Mouse (Mus musculus): Measurements from ENCODE around the gene Xrcc6. TPM values are rescaled to one million over a fixed set of nuclear protein-coding genes. Genes with fewer than 3 reads are reported as not detected.
A peak's percentile ranks its signal among the peaks of the same experiment; 100 is the strongest.

Gene Xrcc6
- polyA plus RNA-seq, 1 experiment from 2014 or later: 56.9 TPM

DNA sequence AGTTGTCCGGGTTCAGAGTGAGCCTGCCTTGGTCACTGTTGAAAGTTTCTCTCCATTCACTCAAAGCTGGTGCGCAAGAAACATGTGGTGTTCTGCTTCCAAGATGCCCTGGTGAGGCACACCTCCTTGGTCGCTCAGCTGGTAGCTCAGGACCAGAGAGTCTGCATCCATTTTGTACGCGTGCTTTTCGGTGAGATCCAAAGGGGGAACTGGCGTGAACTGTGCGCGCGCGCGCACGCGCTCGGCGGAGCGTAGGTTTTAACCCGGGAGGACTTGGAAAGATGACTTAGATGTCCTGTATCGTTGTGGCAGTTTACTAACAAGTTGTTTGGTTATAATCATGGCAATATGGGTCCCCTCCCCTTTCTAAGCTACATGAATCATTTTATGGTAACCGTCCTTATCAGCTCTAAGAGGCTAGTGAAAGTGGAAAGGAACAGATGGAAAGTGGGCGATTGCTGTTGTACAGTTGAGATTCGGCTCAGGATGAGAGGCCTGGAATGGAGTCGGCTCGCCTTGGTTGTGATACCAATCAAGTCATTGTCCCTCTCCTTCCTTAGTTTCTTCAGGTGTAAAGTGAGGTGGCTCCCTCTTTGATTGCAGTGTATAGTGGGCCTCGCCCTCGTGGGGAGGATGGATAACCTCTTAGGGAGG, 84.3 kb downstream of the Xrcc6 start:
- DNase-seq (ENCODE audit: low spot score) (no peak), ATAC-seq (no peak)
- Histone ChIP-seq H3K36me3 (ENCODE audit: control insufficient read depth, insufficient read depth, low read length) (no peaks in the 10 kb centered on the region), H3K27me3 (replicated peaks; ENCODE audit: control insufficient read depth, insufficient read depth, low read length) (peaks cover 9% of the 10 kb centered on the region), H3K9me3 (replicated peaks; ENCODE audit: control insufficient read depth, low read length) (no peaks in the 10 kb centered on the region), H3K4me3 (ENCODE audit: low read depth, low read length) (no peak overlapping the region), H3K4me2 (ENCODE audit: low read length) (no peak overlapping the region), H3K4me1 (ENCODE audit: control insufficient read depth, insufficient read depth, low read length) (no peaks in the 10 kb centered on the region), H3K27ac (ENCODE audit: low read depth, low read length) (no peak overlapping the region), H3K9ac (ENCODE audit: low read length) (no peak overlapping the region)
- WGBS: 91% methylated on average over 26 of the region's 26 CpGs

DNA sequence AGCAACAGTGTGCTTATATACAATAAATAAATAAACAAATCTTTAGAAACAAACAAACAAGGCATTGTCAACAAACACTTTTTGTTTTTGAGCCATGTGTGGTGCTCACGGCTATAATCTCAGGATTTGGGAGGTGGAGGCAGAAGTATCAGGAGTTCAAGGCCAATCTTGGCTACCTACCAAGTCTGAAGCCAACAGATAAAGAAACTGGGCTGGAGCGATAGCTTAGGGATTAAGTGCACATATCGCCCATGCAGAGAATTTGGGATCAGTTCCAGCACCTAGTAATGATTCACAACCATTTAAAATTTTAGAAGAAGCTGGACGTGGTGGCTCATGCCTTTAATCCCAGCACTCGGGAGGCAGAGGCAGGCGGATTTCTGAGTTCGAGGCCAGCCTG, 85.9 kb downstream of the Xrcc6 start:
- H3K9ac ChIP-seq (ENCODE audit: low read length): no peak overlapping the region
- no peak overlapping the region for H3K4me2 ChIP-seq (ENCODE audit: low read length)
- H3K4me3 ChIP-seq (ENCODE audit: low read depth, low read length): no peak overlapping the region
- no peaks in the 10 kb centered on the region for H3K36me3 ChIP-seq (ENCODE audit: control insufficient read depth, insufficient read depth, low read length)
- H3K27ac ChIP-seq (ENCODE audit: low read depth, low read length): no peak overlapping the region
- no peaks in the 10 kb centered on the region for H3K9me3 ChIP-seq (replicated peaks; ENCODE audit: control insufficient read depth, low read length)
- no peak for DNase-seq (ENCODE audit: low spot score)
- no peaks in the 10 kb centered on the region for H3K4me1 ChIP-seq (ENCODE audit: control insufficient read depth, insufficient read depth, low read length)
- WGBS: 88% methylated on average over 7 of the region's 7 CpGs
- H3K27me3 ChIP-seq (replicated peaks; ENCODE audit: control insufficient read depth, insufficient read depth, low read length): peaks cover 9% of the 10 kb centered on the region
- no peak for ATAC-seq

- no peaks in the 10 kb centered on the region for H3K4me1 ChIP-seq (ENCODE audit: control insufficient read depth, insufficient read depth, low read length)
- WGBS: 65% methylated on average over 10 of the region's 10 CpGs
- no peak overlapping the region for H3K4me2 ChIP-seq (ENCODE audit: low read length)
- H3K27me3 ChIP-seq (replicated peaks; ENCODE audit: control insufficient read depth, insufficient read depth, low read length): no peaks in the 10 kb centered on the region
- H3K36me3 ChIP-seq (ENCODE audit: control insufficient read depth, insufficient read depth, low read length): no peaks in the 10 kb centered on the region
- H3K27ac ChIP-seq (ENCODE audit: low read depth, low read length): no peak overlapping the region
- H3K9me3 ChIP-seq (replicated peaks; ENCODE audit: control insufficient read depth, low read length): no peaks in the 10 kb centered on the region
- H3K4me3 ChIP-seq (ENCODE audit: low read depth, low read length): no peak overlapping the region
- DNase-seq (ENCODE audit: low spot score): no peak
- ATAC-seq: no peak
- no peak overlapping the region for H3K9ac ChIP-seq (ENCODE audit: low read length)
Measured at GRCm38 (mm10) chr15:82079883-82080282, 92.2 kb downstream of the Xrcc6 start.

DNA sequence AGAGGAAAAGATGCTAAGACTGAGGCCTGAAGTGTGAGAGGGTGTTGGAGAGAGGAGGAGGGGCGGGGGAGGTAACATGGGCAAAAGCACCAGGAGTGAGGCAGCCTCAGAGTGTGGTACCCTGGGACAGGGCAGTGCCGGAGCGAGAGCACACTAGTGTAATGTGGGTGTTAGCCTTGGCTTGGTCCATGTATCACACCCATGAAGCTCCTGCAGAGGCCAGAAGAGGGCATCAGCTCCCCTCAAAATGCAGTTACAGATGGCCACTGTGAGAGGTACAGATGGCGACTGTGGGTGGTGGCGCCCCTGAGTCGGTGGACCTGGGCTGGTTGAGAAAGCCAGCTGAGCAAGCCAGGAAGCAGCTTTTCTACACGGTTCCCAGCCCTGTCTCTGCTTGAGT, 93.5 kb downstream of the Xrcc6 start:
- ATAC-seq (peak; percentile 48; the same call in 1 of the 2 replicates), DNase-seq (ENCODE audit: low spot score) (peak; percentile 68)
- Histone ChIP-seq H3K9ac (ENCODE audit: low read length) (no peak overlapping the region), H3K27ac (ENCODE audit: low read depth, low read length) (no peak overlapping the region), H3K4me1 (ENCODE audit: control insufficient read depth, insufficient read depth, low read length) (no peaks in the 10 kb centered on the region), H3K4me2 (ENCODE audit: low read length) (no peak overlapping the region), H3K4me3 (ENCODE audit: low read depth, low read length) (no peak overlapping the region), H3K9me3 (replicated peaks; ENCODE audit: control insufficient read depth, low read length) (no peaks in the 10 kb centered on the region), H3K27me3 (replicated peaks; ENCODE audit: control insufficient read depth, insufficient read depth, low read length) (no peaks in the 10 kb centered on the region), H3K36me3 (ENCODE audit: control insufficient read depth, insufficient read depth, low read length) (no peaks in the 10 kb centered on the region)
- WGBS: 30% methylated on average over 7 of the region's 7 CpGs

DNA sequence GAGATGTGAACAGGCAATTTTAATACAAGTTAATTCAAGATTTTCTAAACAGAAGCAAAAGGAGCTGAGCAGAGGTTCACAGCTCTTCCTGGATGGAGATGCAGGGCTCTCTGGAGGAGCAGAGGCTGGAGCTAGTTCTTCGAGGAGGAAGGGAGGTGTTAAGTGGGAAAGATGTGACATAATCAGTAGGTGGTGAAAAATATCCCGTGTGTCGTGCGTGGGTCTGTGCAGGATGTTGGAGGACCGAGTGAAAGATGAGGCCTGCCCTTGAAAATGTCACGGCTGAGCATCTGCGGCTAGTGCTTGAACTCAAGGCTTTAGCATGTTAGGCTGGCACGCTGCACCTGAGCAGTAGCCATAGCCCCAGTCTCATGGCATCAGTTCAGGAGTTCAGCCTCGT, 98.0 kb downstream of the Xrcc6 start:
- no peak for DNase-seq (ENCODE audit: low spot score)
- no peaks in the 10 kb centered on the region for H3K27me3 ChIP-seq (replicated peaks; ENCODE audit: control insufficient read depth, insufficient read depth, low read length)
- WGBS: 90% methylated on average over 9 of the region's 9 CpGs
- no peaks in the 10 kb centered on the region for H3K36me3 ChIP-seq (ENCODE audit: control insufficient read depth, insufficient read depth, low read length)
- no peaks in the 10 kb centered on the region for H3K9me3 ChIP-seq (replicated peaks; ENCODE audit: control insufficient read depth, low read length)
- H3K4me2 ChIP-seq (ENCODE audit: low read length): no peak overlapping the region
- H3K4me1 ChIP-seq (ENCODE audit: control insufficient read depth, insufficient read depth, low read length): no peaks in the 10 kb centered on the region
- no peak overlapping the region for H3K9ac ChIP-seq (ENCODE audit: low read length)
- no peak overlapping the region for H3K27ac ChIP-seq (ENCODE audit: low read depth, low read length)
- ATAC-seq: no peak
- no peak overlapping the region for H3K4me3 ChIP-seq (ENCODE audit: low read depth, low read length)

DNA sequence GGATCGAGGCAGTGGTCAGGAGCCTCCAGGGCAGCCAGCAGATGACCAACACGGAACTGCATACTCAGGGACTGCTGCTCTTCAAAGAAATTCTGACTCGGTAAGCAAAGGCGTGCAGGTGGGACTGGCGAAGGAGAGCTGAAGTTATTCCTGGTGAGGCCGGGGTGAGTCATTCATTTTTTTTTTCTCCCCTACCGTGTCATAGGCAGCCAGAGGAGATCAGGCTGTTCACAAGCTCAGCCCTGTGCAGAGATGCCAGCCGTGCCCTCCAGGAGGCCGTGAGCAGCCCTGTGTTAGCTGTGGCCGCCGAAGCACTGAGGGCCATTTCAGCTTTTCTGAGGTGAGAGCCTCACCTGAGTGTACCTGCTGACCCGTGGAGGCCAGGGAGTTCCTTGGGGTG, 98.5 kb downstream of the Xrcc6 start:
- Histone ChIP-seq H3K27ac (ENCODE audit: low read depth, low read length) (no peak overlapping the region), H3K9ac (ENCODE audit: low read length) (no peak overlapping the region), H3K4me3 (ENCODE audit: low read depth, low read length) (no peak overlapping the region), H3K4me2 (ENCODE audit: low read length) (no peak overlapping the region), H3K36me3 (ENCODE audit: control insufficient read depth, insufficient read depth, low read length) (no peaks in the 10 kb centered on the region), H3K27me3 (replicated peaks; ENCODE audit: control insufficient read depth, insufficient read depth, low read length) (no peaks in the 10 kb centered on the region), H3K4me1 (ENCODE audit: control insufficient read depth, insufficient read depth, low read length) (no peaks in the 10 kb centered on the region), H3K9me3 (replicated peaks; ENCODE audit: control insufficient read depth, low read length) (no peaks in the 10 kb centered on the region)
- 81% methylated on average over 12 of the region's 12 CpGs for WGBS
- DNase-seq (ENCODE audit: low spot score) (no peak), ATAC-seq (no peak)

GRCm38 (mm10) chr15:82087266-82087665, 99.6 kb downstream of the Xrcc6 start:
- Histone ChIP-seq H3K4me1 (ENCODE audit: control insufficient read depth, insufficient read depth, low read length) (no peaks in the 10 kb centered on the region), H3K9ac (ENCODE audit: low read length) (no peak overlapping the region), H3K27me3 (replicated peaks; ENCODE audit: control insufficient read depth, insufficient read depth, low read length) (no peaks in the 10 kb centered on the region), H3K4me3 (ENCODE audit: low read depth, low read length) (no peak overlapping the region), H3K36me3 (ENCODE audit: control insufficient read depth, insufficient read depth, low read length) (no peaks in the 10 kb centered on the region), H3K4me2 (ENCODE audit: low read length) (no peak overlapping the region), H3K9me3 (replicated peaks; ENCODE audit: control insufficient read depth, low read length) (no peaks in the 10 kb centered on the region), H3K27ac (ENCODE audit: low read depth, low read length) (no peak overlapping the region)
- DNase-seq (ENCODE audit: low spot score) (peak; percentile 19), ATAC-seq (no peak)
- 13% methylated on average over 10 of the region's 10 CpGs for WGBS

Other genes starting within 250 kb of the Xrcc6 start
- gene Zc3h7b, start 242.8 kb upstream of the Xrcc6 start, polyA plus RNA-seq (2014; fragmentation: Nextera tagmentation; extraction: Ambion mirVana): 49.9 and 65.9 TPM in 2 replicates
- 108 and 118 TPM in 2 replicates for gene Rangap1, start 242.3 kb upstream of the Xrcc6 start, polyA plus RNA-seq (2014; fragmentation: Nextera tagmentation; extraction: Ambion mirVana)
- gene Tef, start 185.4 kb upstream of the Xrcc6 start, polyA plus RNA-seq (2014; fragmentation: Nextera tagmentation; extraction: Ambion mirVana): 15.1 and 18.1 TPM in 2 replicates
- gene Tob2, start 129.0 kb upstream of the Xrcc6 start, polyA plus RNA-seq (2014; fragmentation: Nextera tagmentation; extraction: Ambion mirVana): 11.1 and 17.0 TPM in 2 replicates
- 153 and 202 TPM in 2 replicates for gene Phf5a, start 115.9 kb upstream of the Xrcc6 start, polyA plus RNA-seq (2014; fragmentation: Nextera tagmentation; extraction: Ambion mirVana)
- 204 and 231 TPM in 2 replicates for gene Aco2, start 115.5 kb upstream of the Xrcc6 start, polyA plus RNA-seq (2014; fragmentation: Nextera tagmentation; extraction: Ambion mirVana)
- 99.6 and 110 TPM in 2 replicates for gene Polr3h, start 61.6 kb upstream of the Xrcc6 start, polyA plus RNA-seq (2014; fragmentation: Nextera tagmentation; extraction: Ambion mirVana)
- 72.8 and 110 TPM in 2 replicates for gene Csdc2, start 51.1 kb upstream of the Xrcc6 start, polyA plus RNA-seq (2014; fragmentation: Nextera tagmentation; extraction: Ambion mirVana)
- gene Pmm1, start 26.9 kb upstream of the Xrcc6 start, polyA plus RNA-seq (2014; fragmentation: Nextera tagmentation; extraction: Ambion mirVana): 92.6 and 93.3 TPM in 2 replicates
- not detected in 2 replicates for gene 1700029P11Rik, start 7.3 kb upstream of the Xrcc6 start, polyA plus RNA-seq (2014; fragmentation: Nextera tagmentation; extraction: Ambion mirVana)
- gene Desi1, start 46.0 kb downstream of the Xrcc6 start, polyA plus RNA-seq (2014; fragmentation: Nextera tagmentation; extraction: Ambion mirVana): 33.4 and 39.5 TPM in 2 replicates
- gene Snu13, start 59.8 kb downstream of the Xrcc6 start, polyA plus RNA-seq (2014; fragmentation: Nextera tagmentation; extraction: Ambion mirVana): 295 and 348 TPM in 2 replicates
- gene 4930407I10Rik, start 71.3 kb downstream of the Xrcc6 start, polyA plus RNA-seq (2014; fragmentation: Nextera tagmentation; extraction: Ambion mirVana): not detected in 2 replicates
- gene Mei1, start 82.2 kb downstream of the Xrcc6 start, polyA plus RNA-seq (2014; fragmentation: Nextera tagmentation; extraction: Ambion mirVana): not detected in 2 replicates
- gene Ccdc134, start 140.1 kb downstream of the Xrcc6 start, polyA plus RNA-seq (2014; fragmentation: Nextera tagmentation; extraction: Ambion mirVana): 12.8 and 15.5 TPM in 2 replicates
- gene Srebf2, start 159.3 kb downstream of the Xrcc6 start, polyA plus RNA-seq (2014; fragmentation: Nextera tagmentation; extraction: Ambion mirVana): 99.6 and 139 TPM in 2 replicates
- 0.61 and 0.77 TPM in 2 replicates for gene Shisa8, start 225.0 kb downstream of the Xrcc6 start, polyA plus RNA-seq (2014; fragmentation: Nextera tagmentation; extraction: Ambion mirVana)
- 0.14 and 0.19 TPM in 2 replicates for gene Tnfrsf13c, start 236.5 kb downstream of the Xrcc6 start, polyA plus RNA-seq (2014; fragmentation: Nextera tagmentation; extraction: Ambion mirVana)

All from forebrain, embryonic 14.5 days (tissue).